Mouse (Mus musculus) embryo, embryonic 10.5 days (tissue): ENCODE results near the gene Toporsl.

Experiments used
- DNase-seq: peaks from one replicate; pipeline ENCODE4 v3.0.0-alpha.2; 2015; ENCODE audit warnings: low spot score

The Toporsl gene

DNA sequence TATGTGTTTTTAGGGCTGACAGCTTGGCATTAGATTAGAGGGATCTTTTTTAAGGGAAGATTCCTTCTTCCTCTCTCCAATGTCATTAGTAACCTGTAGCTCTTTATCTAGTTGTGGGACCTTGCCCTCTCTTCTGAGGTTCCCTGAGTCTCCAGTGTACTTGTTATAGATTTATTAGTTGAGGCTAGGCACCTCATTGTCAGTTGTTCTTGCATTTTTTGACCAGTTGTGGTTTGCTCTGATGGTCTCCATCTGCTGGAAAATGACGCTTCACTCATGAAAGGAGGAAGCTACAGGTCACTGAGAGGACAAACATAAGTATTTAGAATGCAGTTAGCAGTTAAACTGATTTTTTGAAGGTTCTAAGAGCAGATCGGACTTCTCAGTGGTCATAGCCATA is at the start of gene Toporsl:
TSS of gene Toporsl (plus strand) at position 348 of the 400 bp plus-strand sequence.
- no peak for DNase-seq

DNA sequence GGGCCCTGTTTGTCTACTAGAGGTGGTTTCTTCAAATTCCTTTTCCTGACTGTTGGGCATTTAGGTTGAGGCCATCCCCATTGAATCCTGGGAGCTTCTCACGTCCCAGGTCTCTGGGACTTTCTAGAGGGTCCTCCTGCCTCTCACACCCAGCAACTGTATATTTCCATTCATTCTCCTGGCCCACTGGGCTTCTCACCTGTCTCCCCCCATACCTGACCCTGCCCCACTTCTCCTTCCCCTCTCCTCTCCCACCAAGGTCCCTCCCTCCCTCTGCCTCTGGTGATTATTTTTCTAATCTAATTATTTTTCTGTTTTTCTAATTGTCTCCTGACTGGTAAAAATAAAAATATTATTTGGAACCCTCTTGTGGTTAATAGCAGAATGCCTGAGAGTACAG is 38.4 kb upstream of the Toporsl start:
- DNase-seq: no peak

DNA sequence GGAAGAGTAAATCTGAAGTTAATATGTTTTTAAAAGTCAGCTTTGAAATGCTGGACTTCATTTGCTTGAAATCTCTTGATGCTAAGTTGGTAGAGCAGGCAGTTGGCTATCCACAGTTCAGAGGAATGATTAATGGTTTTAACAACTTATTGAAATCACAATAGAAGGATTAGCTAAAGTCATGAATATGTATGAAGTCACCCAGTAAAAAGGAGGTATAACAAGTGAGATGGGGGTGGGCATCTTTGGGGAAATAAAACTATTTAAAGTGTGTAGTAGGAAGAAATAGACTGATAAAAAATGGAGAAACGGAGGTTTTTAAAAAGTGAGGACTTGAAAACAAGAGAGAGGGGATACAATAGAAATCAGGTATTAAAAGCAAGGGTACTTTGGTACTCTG is 38.0 kb upstream of the Toporsl start:
- no peak for DNase-seq

DNA sequence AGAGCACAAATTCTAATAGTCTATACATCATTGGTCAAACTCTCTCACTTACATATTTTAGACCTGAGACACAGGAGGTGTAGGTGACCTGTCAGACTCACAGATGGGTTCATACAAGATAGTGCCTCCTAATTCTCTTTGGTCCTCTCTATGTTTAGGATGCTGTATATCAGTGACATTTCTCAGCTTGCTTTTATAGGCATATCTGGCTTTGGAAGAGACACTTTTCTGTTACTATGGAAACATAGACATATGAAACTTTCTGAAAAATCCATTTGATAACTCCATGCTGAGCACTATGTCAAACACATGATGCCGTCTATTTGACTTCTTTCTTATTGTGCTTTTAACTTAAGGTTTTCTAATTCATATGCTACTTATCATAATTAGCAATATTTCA is 32.2 kb upstream of the Toporsl start:
- DNase-seq: no peak

DNA sequence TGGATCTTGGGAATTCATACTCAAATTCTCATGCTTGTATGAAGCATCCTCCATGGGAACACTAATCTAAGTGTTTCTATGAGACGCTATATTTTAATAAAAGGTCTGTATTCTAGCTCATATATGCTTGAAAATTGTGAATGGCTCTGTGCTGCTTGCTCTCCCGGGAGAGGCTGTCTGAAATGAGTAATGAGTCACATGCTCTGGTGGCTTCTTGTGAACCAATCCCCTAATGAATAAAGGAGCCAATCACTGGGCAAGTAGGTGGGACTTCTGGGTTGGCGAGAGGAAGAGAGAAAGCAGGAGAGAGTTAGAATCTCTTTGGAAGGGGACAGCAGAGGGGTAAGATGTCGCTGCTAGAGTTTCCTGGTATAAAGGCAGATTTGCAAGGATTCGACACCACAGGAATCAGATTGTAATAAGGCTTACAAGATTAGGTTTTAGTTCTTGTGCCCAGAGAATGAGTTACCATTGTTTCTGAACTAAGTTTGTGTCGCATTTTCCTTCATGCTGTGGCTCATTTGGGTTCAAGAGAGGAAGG is 9.8 kb upstream of the Toporsl start:
- DNase-seq: peak; percentile 1

DNA sequence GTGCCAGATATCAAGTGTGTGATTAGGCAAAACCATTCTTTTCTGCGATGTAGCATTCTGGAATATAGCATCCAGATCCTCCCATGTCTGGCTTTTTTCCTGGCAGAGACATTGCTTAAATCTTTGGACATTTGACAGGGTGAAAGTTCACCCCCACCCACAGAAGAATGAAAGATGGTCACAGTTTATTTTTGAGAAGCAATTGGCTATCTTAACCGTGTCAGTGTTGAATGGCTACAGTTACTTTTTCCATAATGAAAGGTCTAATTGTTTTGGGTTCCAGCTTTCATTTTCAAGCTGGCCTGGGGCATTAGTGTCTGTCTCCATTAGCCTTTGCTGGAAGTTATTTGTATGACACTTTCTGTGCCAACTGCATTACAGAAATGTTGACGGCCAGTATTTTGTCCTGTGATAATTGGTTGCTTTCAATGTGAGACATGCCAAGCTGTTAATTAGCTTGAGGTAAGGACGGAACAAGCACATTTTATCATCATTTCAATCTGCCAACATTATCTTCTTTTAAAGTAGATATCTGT is 2.2 kb upstream of the Toporsl start:
- peak; percentile 5 for DNase-seq

DNA sequence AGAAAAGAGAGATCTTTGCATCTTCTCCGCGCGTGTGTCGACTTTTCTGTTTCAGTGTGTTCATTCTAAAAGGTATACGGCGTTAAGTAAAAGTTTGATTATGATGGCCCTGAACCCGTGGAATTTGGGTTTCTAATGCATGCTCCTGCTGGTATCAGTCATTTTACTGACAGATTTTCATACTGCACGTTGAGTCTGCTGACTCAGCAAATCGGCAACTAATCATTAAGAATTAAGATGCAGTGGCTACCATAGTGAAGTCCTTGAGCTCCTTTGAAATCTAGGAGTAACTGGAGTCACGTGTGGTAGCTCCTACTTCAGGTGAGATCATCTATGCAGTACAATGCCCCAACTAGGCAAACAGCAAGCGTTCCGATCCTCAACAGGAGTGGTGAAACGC is 1.4 kb upstream of the Toporsl start:
- DNase-seq: no peak

DNA sequence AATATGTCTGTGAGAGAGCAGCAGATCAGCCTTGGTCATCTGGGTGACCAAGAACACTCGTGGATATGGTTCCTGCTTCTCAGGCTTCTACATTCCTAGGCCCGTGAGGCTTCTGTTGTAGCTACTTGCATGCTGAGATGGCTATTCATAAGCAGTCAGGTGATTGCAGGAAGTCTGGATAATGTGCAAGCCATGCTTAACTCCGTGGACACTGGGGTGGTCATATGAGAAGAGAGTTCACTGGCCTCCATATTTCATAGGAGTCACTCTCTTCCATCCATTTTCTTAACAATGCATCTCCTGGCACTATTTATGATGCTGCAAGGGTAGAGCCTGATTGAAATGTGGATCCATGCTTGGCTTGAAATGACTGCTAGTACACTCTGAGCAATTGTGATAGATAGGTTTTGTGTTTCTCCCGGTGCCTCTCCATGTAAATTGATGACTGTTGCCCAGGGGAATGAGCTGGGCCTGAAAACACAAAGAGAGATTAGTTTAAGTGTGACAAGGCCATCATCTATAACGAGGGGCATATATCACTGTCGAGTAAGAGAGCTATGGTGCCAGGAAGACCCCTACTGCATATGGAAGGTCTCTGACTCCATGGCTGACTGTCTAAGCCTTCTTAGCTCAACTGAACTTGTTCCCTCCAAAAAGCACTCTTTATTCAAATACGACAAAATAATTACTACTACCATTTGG is 2.3 kb downstream of the Toporsl start:
- DNase-seq: peak; percentile 22

DNA sequence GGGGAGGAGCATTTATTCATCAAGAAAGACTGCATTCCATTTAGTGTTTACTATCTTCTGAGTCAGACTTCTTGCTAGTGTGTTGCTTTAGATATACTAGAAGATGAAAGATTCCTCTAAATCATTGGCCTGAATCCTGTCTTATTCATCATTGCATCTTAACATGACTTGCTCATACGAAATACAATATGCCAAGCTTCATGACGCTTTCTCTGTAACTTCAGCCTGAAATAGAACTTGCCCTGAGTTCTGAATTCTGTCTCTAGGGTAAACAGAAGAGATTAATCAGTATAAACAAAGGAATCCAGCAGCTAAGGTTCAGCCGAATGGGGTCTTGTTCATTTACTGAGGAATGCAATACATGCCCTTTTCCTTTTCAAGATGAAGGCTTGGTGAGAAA is 10.8 kb downstream of the Toporsl start:
- DNase-seq: no peak

DNA sequence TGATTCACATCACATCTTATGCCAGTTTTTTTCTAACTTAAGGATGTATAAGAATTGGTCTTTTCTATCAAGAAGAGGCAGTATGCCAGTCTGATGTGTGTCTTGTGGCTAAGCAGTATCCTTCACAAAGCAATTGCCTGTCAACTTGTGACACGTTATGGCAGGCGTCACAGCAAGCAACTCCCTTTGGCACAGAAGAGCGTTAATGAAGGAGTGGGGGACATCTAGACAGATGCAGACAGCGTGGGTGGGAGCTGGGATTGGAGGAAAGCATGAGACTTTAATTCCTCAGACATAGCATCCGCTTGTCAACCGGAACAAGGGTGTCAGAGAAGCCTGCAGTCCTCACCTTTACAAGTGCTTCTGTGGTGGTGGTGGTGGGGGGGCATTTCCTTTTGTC is 38.9 kb downstream of the Toporsl start:
- DNase-seq: no peak

DNA sequence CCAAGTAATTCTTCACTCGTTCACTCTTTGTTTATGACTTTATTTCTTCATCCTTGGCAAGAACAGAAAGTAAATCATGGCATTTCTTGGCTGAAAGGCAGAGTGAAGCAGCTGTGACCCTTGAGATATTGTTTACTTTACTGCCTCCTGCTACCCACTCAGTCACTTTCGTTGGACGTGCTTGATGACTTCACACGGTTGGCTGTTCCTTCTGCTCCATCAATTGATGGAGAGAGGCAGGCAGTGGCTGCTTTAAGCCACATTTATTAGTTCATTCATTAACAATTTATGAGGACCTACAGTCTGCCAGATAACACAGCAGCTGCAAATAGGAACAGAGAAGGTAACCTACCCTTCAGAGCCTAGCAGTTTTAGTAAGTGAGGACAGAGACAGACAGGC is 51.7 kb downstream of the Toporsl start:
- no peak for DNase-seq

DNA sequence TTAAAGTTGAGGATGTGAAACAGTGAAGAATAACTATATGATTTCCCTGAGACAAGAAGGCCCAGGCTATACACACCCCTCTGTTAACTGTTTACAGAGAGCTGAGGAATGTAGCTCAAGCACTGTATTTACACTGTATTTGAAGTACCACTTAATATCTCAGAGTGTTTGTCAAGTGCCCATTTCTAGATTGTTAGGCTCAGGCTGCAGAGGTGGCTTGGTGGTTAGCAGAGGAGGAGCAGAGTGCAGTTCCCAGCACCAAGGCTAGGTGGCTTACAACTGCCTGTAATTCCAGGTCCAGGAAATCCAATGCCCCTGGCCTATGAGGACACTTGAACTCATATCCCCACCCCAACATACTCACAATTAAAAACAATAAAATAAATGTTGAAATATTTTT is 63.6 kb downstream of the Toporsl start:
- no peak for DNase-seq

DNA sequence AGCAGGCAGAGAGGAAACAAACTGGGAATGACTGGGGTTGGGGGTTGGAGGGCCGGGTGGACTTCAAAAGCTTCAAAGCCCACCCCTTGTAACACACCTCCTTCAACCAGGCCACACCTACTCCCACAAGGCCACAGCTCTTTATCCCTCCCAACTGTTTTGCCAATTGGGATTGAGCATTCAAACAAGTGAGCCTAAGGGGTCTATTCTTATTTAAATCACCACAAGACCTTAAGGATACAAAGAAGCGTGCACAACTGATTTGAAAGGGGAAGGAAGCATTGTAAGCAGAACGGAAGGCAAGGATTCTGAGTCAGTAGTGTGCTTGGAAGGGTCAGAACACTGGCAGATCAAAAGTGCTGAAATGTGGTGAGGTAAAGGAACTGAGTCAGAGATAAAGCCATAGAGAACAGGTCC is 64.6 kb downstream of the Toporsl start:
- peak; percentile 48 for DNase-seq

DNA sequence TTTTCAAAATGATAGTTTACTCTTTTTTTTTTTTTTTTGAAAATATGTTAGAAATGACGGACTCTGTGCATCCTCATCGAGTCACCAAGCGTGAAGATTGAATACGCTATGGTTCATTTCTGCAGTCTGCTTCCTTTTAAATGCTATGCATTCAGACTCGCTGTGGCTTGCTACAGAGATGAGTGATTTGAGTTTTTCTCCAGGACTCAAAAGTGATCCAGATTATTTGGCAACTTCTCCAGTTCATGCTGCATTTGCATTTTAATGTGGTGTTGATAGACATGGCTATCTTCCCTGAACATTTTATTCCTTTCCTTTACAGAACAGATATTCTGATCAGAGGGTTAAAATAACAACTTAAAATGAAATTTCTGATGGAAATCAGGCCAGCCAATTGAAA is 65.2 kb downstream of the Toporsl start:
- DNase-seq: no peak
